Mouse (Mus musculus): Measurements from ENCODE around the gene Yap1.

DNA sequence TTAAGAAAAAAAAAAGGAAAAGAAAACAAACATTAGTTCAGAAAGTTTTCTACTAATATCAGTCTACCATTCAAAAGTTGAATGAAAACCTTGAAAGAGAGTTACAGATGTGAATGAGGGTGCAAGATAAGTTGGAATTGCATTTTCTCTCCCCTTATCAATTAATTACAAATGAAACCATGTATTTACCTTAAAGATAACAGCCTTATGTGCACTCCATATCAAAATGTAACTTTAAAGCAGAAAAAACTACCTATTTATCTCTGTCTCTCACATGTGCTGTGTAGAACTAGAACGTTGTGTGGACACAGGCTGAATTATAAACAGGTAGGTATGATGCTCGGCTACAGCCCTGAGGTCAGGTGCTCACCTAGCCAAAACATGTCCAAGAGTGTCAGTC lies 40.5 kb downstream of the Yap1 start:
- TF ChIP-seq POLR2A (IDR thresholded peaks at IDR 0.05; ENCODE audit: low read depth, low read length) (no peak), CTCF (IDR thresholded peaks at IDR 0.05; ENCODE audit: borderline replicate concordance, insufficient read depth, low read length) (no peak)

Measured in embryonic fibroblast, embryonic 13.5 days (primary cell).